Mouse (Mus musculus) midbrain, embryonic 13.5 days (tissue): ENCODE measurements around the gene Gcn1l1. TPM values are rescaled to one million over a fixed set of nuclear protein-coding genes. Genes with fewer than 3 reads are reported as not detected.

ENCODE experiments used
- ATAC-seq: fragments of 200-750 bp; cut with Nextera tagmentation; 2 replicates; pipeline ENCODE4 v1.8.0; 2017; ENCODE audit warnings: mild to moderate bottlenecking, moderate TSS enrichment, moderate library complexity
- H3K27ac ChIP-seq: fragments of 300-500 bp; sonication (generic); 2 replicates; pipeline ENCODE4 v1.5.1; 2015; ENCODE audit warnings: inconsistent platforms, mild to moderate bottlenecking, moderate library complexity
- H3K27me3 ChIP-seq: fragments of 300-500 bp; sonication (generic); 2 replicates; pipeline ENCODE4 v1.6.1; 2015; ENCODE audit warnings: mild to moderate bottlenecking, inconsistent platforms
- H3K36me3 ChIP-seq: fragments of 300-500 bp; sonication (generic); 2 replicates; pipeline ENCODE4 v1.6.1; 2015; ENCODE audit warnings: mild to moderate bottlenecking, inconsistent platforms
- H3K4me1 ChIP-seq: fragments of 300-500 bp; sonication (generic); replicated peaks from 2 replicates; pipeline ENCODE4 v1.6.1; 2015; ENCODE audit warnings: inconsistent platforms
- H3K4me2 ChIP-seq: fragments of 300-500 bp; sonication (generic); replicated peaks from 2 replicates; pipeline ENCODE4 v1.6.1; 2015; ENCODE audit warnings: moderate library complexity, mild to moderate bottlenecking, inconsistent platforms
- H3K4me3 ChIP-seq: fragments of 300-500 bp; sonication (generic); replicated peaks from 2 replicates; pipeline ENCODE4 v1.5.1; 2015; ENCODE audit warnings: mild to moderate bottlenecking, inconsistent platforms
- H3K9ac ChIP-seq: fragments of 300-500 bp; sonication (generic); replicated peaks from 2 replicates; pipeline ENCODE4 v1.6.1; 2015; ENCODE audit warnings: mild to moderate bottlenecking, inconsistent platforms
- H3K9me3 ChIP-seq: fragments of 300-500 bp; sonication (generic); 2 replicates; pipeline ENCODE4 v1.6.1; 2016; ENCODE audit warnings: mild to moderate bottlenecking, inconsistent platforms
- WGBS: fragments of 180-500 bp; shearing (Covaris S2); methylation state at CpG from one replicate; pipeline ENCODE4 v1.1.7; 2015; 5-methylcytosine and 5-hydroxymethylcytosine counted together
- polyA plus RNA-seq: library from polyadenylated mRNA; unstranded; fragments of >200 nt; fragmentation: Nextera tagmentation; extraction: Ambion mirVana; gene quantifications from 2 replicates; pipeline ENCODE4 v1.2.1, GENCODE M21; 2015

Gene Gcn1l1
- polyA plus RNA-seq, 1 experiment from 2014 or later: 49.1 TPM

DNA sequence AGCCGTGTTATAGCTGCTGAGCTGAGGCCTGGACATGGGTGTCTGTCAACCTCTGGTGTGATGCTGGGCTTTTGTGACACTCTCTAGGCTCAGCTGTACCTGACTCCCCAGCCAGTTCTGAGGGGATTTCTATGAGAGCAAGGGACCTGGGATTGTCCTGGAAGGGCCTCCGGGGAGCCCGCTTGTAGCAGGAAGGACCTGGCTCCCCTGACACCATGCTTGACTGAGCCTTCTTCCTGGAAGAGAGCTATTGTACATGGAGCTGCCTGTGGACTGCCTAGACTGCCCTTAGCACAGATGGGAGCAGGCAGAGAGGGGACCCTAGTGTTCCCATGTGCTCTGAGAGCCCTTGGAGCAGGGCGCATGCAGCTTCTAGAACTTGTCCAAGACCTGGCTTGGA lies 39.6 kb upstream of the Gcn1l1 start:
- H3K4me1 ChIP-seq: peaks cover 19% of the 10 kb centered on the region
- H3K9me3 ChIP-seq: no peaks in the 10 kb centered on the region
- H3K9ac ChIP-seq: no peak overlapping the region
- 97% methylated on average over 4 of the region's 4 CpGs for WGBS
- no peak overlapping the region for H3K27ac ChIP-seq
- no peaks in the 10 kb centered on the region for H3K27me3 ChIP-seq
- no peak overlapping the region for H3K4me3 ChIP-seq
- H3K4me2 ChIP-seq: no peak overlapping the region
- no peak for ATAC-seq
- no peaks in the 10 kb centered on the region for H3K36me3 ChIP-seq

DNA sequence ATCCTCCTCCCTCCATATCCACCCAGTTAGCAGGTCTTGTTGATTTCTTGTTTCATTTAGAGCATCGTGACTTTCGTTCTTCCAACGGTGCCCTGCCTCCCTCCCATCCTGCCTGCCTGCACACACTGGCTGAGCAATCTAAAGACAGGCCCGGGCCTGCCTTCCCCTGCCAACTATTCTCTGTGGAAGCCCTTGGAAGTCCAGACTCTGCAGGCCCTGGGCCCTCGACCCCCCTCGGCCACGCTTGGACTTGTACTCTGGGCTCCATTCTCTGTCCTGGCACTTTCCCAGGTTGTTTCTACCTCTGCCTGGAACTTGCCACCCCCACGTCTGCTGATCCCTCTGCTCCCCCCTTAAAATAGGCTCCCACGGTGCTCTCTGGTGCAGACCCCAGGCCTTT lies 39.1 kb upstream of the Gcn1l1 start:
- H3K4me1 ChIP-seq: peaks cover 23% of the 10 kb centered on the region
- no peak for ATAC-seq
- 89% methylated on average over 9 of the region's 9 CpGs for WGBS

DNA sequence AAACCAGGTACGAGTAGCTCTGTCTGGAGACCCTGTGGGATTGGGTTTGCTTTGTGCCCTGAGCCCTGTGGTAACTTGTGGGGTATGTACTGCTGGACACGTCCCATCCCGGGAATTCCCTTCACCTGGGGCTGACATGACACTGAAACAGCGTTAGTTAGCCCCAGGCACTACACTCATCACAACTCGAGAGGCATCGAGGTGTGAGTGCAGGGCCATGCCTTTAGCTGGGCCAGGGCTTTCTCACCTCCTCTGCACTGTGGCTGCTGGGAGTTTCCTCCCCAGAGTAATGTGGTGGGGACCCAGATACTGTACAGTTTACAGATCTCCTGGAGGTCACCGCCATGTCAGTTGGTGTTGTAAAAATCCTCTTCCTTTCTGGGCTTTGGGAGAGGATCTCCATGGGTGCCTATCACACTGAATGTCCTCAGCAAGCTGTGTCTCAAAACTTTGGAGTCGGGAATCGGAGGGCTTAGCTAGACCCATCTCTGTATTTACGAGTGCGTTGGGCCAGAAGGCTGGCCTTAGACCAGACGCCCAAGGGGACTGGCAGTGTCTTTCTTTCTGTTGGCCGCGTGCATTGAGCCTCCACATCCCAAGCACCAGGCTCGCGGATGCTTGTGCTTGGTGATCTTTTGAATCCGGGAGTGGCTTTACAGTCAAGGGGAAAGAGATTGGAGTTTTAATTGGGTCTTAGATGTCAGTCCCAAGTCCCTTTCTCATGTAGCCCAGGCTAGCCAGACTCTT lies 38.4 kb upstream of the Gcn1l1 start:
- Histone ChIP-seq H3K4me2 (no peak overlapping the region), H3K9ac (no peak overlapping the region), H3K4me3 (no peak overlapping the region), H3K36me3 (no peaks in the 10 kb centered on the region), H3K4me1 (peaks cover 30% of the 10 kb centered on the region), H3K27ac (no peak overlapping the region), H3K27me3 (no peaks in the 10 kb centered on the region), H3K9me3 (no peaks in the 10 kb centered on the region)
- WGBS: 86% methylated on average over 17 of the region's 17 CpGs
- no peak for ATAC-seq

More for the DNA sequence above, 39.1 kb upstream of the Gcn1l1 start:
- Histone ChIP-seq H3K27me3 (no peaks in the 10 kb centered on the region), H3K4me2 (no peak overlapping the region), H3K9ac (no peak overlapping the region), H3K4me3 (no peak overlapping the region), H3K9me3 (no peaks in the 10 kb centered on the region), H3K36me3 (no peaks in the 10 kb centered on the region), H3K27ac (no peak overlapping the region)

DNA sequence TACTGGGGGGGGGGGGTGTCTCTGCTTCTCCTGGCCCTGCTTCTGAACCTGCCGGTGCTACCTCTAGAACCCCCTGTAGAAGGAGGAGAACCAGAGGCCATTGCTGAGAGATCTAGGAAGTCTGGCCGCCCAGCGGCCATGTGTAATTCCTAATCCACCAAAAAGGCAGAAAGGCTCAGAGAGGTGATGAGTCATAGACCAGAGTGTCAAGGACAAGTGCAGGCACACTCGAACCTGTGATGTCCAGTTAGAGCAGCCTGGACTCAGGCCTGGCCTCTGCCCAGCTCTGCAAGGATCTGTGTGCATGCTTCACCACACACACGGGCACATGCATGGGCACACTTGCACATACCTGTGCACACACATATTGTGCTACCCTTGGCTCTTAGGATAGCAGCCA lies 36.9 kb upstream of the Gcn1l1 start:
- WGBS: 94% methylated on average over 5 of the region's 5 CpGs
- Histone ChIP-seq H3K27ac (no peak overlapping the region), H3K27me3 (no peaks in the 10 kb centered on the region), H3K4me1 (peaks cover 37% of the 10 kb centered on the region), H3K36me3 (no peaks in the 10 kb centered on the region), H3K4me3 (no peak overlapping the region), H3K9ac (no peak overlapping the region), H3K9me3 (no peaks in the 10 kb centered on the region), H3K4me2 (no peak overlapping the region)
- no peak for ATAC-seq

DNA sequence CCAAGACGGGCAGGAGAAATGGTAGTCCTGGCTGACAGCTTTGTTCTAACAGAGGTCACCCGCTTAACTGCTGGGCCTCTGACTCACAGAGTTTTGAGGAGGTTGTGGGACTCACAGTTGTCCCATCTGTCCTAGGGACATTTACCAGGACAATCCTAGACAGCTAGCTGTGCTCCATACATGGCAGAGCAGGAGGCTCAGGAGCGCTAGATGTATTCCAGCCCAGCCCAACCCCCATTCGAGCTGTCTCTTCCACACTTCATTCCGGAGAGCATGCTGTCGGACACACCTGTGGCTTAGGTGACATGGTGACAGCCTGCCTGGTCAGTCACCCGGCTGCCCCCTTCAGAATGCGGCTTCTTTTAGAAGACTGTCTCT lies 35.7 kb upstream of the Gcn1l1 start:
- ATAC-seq: no peak
- Histone ChIP-seq H3K4me3 (no peak overlapping the region), H3K27me3 (no peaks in the 10 kb centered on the region), H3K36me3 (no peaks in the 10 kb centered on the region), H3K27ac (no peak overlapping the region), H3K9me3 (no peaks in the 10 kb centered on the region), H3K9ac (no peak overlapping the region; the same call in 1 of the 2 replicates), H3K4me1 (peaks cover 35% of the 10 kb centered on the region), H3K4me2 (no peak overlapping the region)
- WGBS: 83% methylated on average over 8 of the region's 8 CpGs

DNA sequence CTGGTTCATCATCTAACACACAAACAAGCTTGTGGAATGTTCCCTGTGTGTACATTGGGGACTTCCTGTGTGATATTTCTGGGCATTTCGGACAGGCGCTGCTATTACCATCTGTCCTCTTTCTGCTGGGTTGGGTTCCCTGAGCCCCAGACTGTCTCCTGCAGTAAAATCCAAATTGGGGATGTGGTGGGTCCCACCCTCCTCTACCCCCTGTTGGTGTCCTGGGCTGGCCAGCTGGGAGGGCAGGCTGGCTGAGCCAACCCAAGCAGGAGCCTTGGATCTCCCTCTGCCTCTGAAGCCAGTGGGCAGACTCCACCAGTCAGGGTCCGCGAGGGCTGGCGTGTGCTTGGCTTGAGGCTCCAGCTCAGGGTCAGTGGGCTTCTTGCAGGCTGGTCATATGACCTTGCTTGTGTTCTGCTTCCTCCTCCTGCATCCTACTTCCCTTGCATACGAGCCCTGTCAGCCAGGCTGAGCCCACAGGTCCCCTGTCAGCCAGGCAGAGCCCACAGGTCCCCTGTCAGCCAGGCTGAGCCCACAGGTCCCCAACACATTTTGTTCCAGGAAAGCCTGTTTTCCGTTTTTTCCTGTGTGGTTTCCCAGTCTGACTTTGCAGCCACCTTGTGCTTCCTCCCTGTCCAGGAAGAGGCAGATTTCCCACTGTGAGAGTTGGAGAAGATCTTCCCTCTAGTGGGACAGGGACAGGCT lies 35.2 kb upstream of the Gcn1l1 start:
- peak overlapping the region; percentile 15; the same call in 1 of the 2 replicates for H3K27ac ChIP-seq
- H3K4me1 ChIP-seq: peaks cover 37% of the 10 kb centered on the region
- 79% methylated on average over 7 of the region's 7 CpGs for WGBS
- no peak overlapping the region for H3K4me3 ChIP-seq
- no peak for ATAC-seq
- H3K9ac ChIP-seq: peak overlapping the region; percentile 30; the same call in 1 of the 2 replicates
- no peaks in the 10 kb centered on the region for H3K27me3 ChIP-seq
- no peaks in the 10 kb centered on the region for H3K36me3 ChIP-seq
- no peaks in the 10 kb centered on the region for H3K9me3 ChIP-seq
- no peak overlapping the region for H3K4me2 ChIP-seq

DNA sequence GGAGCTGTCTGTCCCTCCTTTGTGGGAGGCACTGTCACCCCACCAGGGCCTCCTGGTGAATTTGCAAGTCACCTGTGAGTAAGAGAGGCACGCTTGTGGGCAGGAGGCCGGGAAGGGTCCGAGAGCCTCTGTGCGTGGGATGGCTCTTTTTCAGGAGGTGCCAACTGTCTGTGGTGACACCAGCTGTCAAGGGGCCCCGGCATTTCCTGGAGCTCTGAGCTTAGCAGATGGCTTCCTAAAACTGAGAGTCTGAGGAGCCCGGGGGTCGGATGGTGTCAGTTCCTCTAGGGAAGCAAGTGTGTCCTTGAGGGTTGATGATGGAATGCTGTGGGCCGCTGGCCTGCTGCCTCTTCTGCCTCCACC lies 34.6 kb upstream of the Gcn1l1 start:
- H3K4me1 ChIP-seq: peaks cover 41% of the 10 kb centered on the region
- no peak overlapping the region for H3K9ac ChIP-seq
- no peak for ATAC-seq
- H3K36me3 ChIP-seq: no peaks in the 10 kb centered on the region
- no peaks in the 10 kb centered on the region for H3K27me3 ChIP-seq
- WGBS: 81% methylated on average over 8 of the region's 8 CpGs
- H3K9me3 ChIP-seq: no peaks in the 10 kb centered on the region
- peak overlapping the region; percentile 15; the same call in 1 of the 2 replicates for H3K27ac ChIP-seq
- H3K4me3 ChIP-seq: no peak overlapping the region
- H3K4me2 ChIP-seq: no peak overlapping the region

DNA sequence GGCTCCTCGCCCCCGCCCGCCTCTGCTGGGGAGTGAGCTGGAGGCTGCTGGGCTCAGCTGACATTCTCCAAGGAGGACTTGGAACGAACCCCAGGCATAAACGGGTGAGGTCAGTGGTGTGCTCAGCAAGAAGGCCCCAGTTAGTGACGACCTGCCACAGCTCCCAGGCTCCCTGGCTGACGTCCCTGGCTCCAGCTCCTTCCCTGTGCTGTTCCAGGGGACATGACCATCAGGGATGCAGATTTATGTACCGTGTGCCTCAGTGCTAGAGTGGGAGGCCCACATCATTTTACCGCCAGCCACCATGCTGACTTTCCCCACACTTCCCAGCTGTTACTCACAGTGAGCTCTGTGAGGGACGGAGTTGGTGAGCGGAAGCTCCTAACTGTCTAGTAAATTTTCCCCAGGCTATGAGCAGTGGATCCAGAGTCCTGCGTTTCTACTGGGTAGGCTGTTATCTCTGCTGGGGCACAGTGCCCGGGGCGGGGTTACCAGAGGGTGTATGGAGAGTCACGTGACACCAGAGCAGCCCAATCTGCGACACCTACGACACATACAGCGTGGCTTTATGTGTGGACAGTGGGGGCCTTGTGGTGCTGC lies 33.3 kb upstream of the Gcn1l1 start:
- peaks cover 41% of the 10 kb centered on the region for H3K4me1 ChIP-seq
- 0 out of 2 replicates have a peak, but pooled peaks have one; percentile 32 for ATAC-seq
- no peak overlapping the region for H3K9ac ChIP-seq

DNA sequence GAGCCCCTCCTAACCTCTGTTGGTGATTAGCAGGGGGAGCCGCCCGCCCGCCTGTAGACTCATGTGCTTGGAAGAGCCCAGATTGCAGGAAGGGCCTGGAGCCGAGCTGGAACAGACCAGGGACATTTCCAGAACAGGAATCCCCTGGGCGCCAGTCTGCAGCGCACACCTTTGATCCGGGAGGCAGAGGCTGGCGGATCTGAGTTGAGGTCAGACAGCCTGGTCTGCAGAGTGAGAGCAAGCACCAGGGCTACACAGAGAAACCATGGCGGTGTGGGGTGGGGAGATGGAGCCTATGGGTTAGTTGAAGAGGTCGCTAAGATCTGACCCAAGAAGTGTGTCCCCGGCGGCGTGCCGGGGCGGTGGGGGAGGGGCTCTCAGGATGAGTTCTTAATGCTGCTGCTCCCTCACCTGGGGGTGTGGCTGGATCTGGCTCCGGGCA lies 30.7 kb upstream of the Gcn1l1 start:
- Histone ChIP-seq H3K9ac (no peak overlapping the region), H3K36me3 (no peaks in the 10 kb centered on the region), H3K9me3 (no peaks in the 10 kb centered on the region), H3K4me2 (no peak overlapping the region), H3K27me3 (no peaks in the 10 kb centered on the region), H3K4me3 (no peak overlapping the region), H3K27ac (no peak overlapping the region), H3K4me1 (peaks cover 49% of the 10 kb centered on the region)
- no peak for ATAC-seq
- 21% methylated on average over 16 of the region's 16 CpGs for WGBS

More for the DNA sequence above, 33.3 kb upstream of the Gcn1l1 start:
- H3K27ac ChIP-seq: no peak overlapping the region
- no peak overlapping the region for H3K4me3 ChIP-seq
- H3K9me3 ChIP-seq: no peaks in the 10 kb centered on the region
- H3K4me2 ChIP-seq: no peak overlapping the region
- no peaks in the 10 kb centered on the region for H3K27me3 ChIP-seq
- no peaks in the 10 kb centered on the region for H3K36me3 ChIP-seq
- 69% methylated on average over 18 of the region's 18 CpGs for WGBS

DNA sequence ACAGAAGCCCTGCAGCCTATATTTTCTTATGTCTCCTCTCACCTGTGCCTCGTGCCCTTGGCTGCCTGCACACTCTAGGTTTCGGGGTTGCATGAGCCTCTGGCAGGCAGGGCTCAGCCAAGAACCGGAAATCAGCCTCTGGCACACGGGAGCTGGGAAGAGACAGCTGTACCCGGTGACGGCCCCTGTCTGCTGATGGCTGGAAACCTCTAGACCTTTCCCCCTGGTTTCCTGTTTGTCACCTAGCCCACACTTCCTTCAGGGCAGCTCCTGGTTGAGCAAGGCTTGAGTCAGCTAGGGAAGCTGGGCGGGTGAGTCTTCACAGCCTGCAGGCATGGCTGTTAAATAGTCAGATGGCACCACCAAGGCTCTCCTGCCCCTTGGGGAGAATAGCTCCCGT lies 30.2 kb upstream of the Gcn1l1 start:
- H3K9ac ChIP-seq: no peak overlapping the region
- peaks cover 47% of the 10 kb centered on the region for H3K4me1 ChIP-seq
- no peaks in the 10 kb centered on the region for H3K36me3 ChIP-seq
- no peak overlapping the region for H3K4me3 ChIP-seq
- ATAC-seq: no peak
- 70% methylated on average over 8 of the region's 8 CpGs for WGBS
- no peaks in the 10 kb centered on the region for H3K27me3 ChIP-seq
- H3K4me2 ChIP-seq: no peak overlapping the region
- H3K27ac ChIP-seq: no peak overlapping the region
- H3K9me3 ChIP-seq: no peaks in the 10 kb centered on the region

DNA sequence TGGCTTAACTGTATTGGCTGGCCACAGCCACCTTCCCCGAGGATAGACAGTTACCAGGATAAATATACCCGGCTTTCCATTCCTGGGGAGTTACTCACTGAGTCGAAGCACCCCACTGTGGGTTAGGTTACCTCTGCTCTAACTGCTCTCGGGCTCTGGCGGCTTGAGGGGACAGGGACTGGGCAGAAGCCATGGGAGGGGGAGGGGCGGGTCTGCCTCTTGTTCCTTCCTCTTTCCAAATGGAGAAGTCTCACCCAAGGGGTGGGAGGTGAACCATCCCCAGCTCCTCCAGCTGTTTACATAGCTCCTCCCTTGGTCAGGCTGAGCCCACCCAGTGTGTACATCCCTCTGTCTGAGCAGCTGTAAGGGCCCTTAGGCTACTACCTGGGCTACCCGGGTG lies 29.4 kb upstream of the Gcn1l1 start:
- WGBS: 39% methylated on average over 7 of the region's 7 CpGs
- no peak overlapping the region for H3K9ac ChIP-seq
- H3K4me1 ChIP-seq: peaks cover 39% of the 10 kb centered on the region
- no peak overlapping the region for H3K4me2 ChIP-seq
- H3K4me3 ChIP-seq: no peak overlapping the region
- H3K27ac ChIP-seq: no peak overlapping the region
- ATAC-seq: no peak
- H3K9me3 ChIP-seq: no peaks in the 10 kb centered on the region
- no peaks in the 10 kb centered on the region for H3K36me3 ChIP-seq
- no peaks in the 10 kb centered on the region for H3K27me3 ChIP-seq

DNA sequence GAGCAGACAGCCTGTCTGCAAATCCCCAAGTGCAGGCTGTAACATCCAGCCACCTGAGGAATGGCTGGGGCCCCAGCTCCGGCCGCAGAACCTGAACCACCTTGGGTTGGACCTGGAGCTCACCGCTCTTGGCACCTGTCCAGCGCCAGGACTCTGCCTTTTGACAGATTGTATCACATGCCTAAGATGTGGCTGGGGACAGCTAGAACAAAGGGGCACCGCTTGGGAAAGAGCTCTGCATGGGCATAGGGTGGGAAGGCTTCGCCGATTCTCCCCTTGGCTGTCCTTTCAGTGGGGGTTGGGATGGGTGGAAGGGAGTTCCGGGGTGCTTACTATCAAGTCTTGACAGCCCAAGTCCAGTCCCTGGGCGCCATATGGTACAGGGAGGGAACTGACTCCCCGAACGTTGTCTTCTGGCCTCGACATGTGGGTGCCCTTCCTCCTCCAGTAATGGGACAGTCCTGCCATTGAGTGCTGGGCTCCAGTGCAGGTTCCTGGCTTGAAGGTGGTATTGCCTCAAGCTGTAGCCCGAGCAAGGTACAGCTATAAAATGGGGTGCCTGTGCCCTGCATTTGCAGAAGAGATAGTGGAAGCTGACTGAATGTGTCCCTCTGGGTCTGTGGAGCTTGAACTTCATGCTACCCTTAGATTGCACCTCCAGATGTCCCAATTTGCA lies 26.9 kb upstream of the Gcn1l1 start:
- H3K4me1 ChIP-seq: peaks cover 29% of the 10 kb centered on the region
- 0 out of 2 replicates have a peak overlapping the region, but pooled peaks have one; percentile 7 for H3K9ac ChIP-seq
- H3K27ac ChIP-seq: no peak overlapping the region
- WGBS: 71% methylated on average over 13 of the region's 13 CpGs
- H3K4me2 ChIP-seq: no peak overlapping the region
- H3K4me3 ChIP-seq: no peak overlapping the region
- peak; percentile 34; the same call in 1 of the 2 replicates for ATAC-seq
- H3K9me3 ChIP-seq: no peaks in the 10 kb centered on the region
- no peaks in the 10 kb centered on the region for H3K36me3 ChIP-seq
- H3K27me3 ChIP-seq: no peaks in the 10 kb centered on the region
